Mouse (Mus musculus) gastrocnemius, postnatal 36 days (tissue): ENCODE results near the gene Lin52. TPM values are rescaled to one million over a fixed set of nuclear protein-coding genes. Genes with fewer than 3 reads are reported as not detected.

Experiments used
- DNase-seq, 2 experiments: peaks; one replicate each; pipeline ENCODE4 v3.0.0; 2022
- intact Hi-C: fragments of 180-260 bp; cut with DNase I; formaldehyde crosslinking; loops from one replicate; pipeline ENCODE4 v1.15.1; 2025
- long read RNA-seq, 2 experiments: library from polyadenylated mRNA; stranded (forward); transcript quantifications; one replicate each; pipeline ENCODE4 v2.0.0; 2021
- total RNA-seq, 2 experiments: library from RNA; stranded (reverse); gene quantifications; 2 replicates each; pipeline ENCODE4 v1.2.3; 2021

The Lin52 gene
- total RNA-seq = 10 to 100 TPM in 1 of 2 experiments, 1 to 10 TPM in 1; 6.2 to 10.2 TPM
- long read RNA-seq, experiment 1, transcript Lin52-201 (6 exons, 2,270 nt) = major isoform, 6 of 9 reads
- long read RNA-seq, experiment 1, partial matches to known transcripts = 0 of 9 reads
- long read RNA-seq, experiment 1, other reads (novel, unspliced or antisense) = 3 of 9 reads
- long read RNA-seq, experiment 2, transcript Lin52-201 (6 exons, 2,270 nt) = major isoform, 12 of 24 reads
- long read RNA-seq, experiment 2, partial matches to known transcripts = 1 of 24 reads
- long read RNA-seq, experiment 2, other reads (novel, unspliced or antisense) = 11 of 24 reads

GRCm38 (mm10) chr12:84450718-84451646 lies at the start of gene Lin52, which contains the start of gene Aldh6a1:
Lin52 (plus strand) TSS chr12:84451422.
Aldh6a1 (minus strand) TSS chr12:84451004.
- intact Hi-C loops = loop anchor here (5.0 kb wide), 1 partner anchor 34 kb away; the partner anchor contains the start of gene Rnf113a2
- DNase-seq = peak; percentile 90 to 95

DNA sequence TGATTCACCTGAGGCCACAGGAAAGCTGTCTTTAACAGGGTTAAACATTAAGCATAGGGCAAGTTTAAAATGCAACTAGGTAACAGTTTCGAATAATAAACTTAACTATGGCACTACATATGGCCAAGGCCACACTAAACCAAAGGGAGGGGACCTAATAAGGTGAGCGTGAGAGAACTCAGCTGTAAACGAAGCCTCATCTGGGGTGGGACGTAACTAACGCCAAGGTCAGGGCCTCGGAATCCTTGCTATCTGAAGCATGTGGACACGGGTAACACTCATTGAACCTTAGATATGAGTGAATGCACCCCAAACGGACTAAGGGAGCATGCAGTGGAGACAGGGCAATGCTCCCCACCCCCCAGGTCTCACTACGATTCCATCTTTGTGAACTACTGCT lies 48.3 kb upstream of the Lin52 start:
- intact Hi-C loops = no loop called here
- no peak for DNase-seq

DNA sequence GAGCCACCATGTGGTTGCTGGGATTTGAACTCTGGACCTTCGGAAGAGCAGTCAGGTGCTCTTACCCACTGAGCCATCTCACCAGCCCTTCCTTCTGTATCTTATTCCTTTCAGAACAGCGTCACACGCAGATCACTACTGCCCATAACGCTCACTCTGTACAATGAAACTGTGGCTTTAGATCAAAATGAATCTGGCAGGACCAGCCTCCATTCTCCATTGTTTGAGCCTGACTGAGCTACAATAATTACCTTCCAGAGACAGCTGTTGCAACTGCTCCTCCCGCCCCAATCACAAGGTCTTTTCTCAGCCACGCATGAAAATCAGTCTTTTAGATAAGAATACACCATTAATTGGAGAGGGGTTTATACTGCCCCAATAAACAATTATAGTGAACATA lies 46.7 kb upstream of the Lin52 start:
- intact Hi-C loops = no loop called here
- DNase-seq = no peak

DNA sequence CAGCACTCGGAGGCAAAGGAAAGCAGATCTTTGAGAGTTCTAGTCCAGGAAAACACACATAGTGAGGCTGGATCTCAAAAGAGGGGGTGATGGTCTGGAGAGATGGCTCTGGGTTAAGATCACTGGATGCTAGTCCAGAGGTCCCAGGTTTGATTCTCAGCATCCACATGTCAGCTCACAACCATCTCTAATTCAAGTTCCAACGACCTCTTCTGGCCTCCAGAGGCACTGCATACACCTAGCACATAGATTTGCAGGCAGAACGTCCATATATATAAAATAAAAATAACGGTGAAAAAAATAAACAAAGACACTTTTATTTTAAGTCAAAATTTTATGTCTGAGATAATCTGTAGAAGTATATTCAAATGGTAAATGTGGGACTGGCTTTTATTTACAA lies 44.0 kb upstream of the Lin52 start:
- intact Hi-C loops = no loop called here
- no peak for DNase-seq

DNA sequence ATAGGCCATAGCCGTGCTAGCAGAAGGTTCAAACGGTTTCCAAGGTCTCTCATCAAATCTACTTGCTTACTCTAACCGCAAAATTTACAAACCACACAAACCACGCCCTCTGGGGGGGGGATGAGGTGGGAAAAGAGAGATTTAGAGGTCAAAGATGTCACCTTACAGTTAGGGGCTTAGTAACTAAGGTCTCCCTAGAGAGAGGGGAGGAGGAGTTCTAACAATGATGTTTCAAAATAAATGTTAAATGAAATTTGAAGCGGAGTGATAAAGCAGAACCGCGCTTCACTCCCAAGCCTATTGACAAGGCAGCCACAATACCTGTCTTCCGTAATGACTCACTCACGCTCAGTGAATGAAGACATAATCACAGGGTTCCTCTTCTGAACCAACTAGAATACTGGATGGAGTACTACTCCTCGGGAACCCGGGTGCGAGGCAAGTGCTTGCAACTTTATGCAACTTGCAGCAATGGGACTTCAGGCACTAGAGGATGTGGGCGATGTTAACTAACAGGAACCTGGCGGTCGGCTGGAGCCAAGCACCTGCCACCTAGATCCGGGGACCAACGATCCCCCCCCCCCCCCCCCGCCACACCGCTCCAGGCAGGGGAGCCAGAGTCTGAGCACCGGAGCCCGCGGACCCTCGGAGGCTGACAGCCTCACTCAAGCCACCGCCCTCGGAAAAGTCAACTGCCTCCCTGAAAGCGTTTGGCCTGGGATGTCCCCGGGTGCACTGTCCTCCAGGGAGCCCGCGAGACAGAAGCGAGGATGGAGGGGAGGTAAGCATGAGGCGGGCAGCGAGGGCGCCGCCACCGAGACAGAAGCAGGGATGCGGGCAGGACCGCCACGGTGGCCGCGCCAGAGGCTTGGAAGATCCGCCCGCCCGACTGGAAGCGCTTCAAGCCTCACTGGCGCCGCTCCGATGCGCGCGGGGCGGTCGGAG lies 43.1 kb upstream of the Lin52 start:
- intact Hi-C loops = no loop called here
- DNase-seq = no peak

- peak; percentile 85 to 86 for DNase-seq
- intact Hi-C loops = no loop called here
Observed at GRCm38 (mm10) chr12:84408819-84409507, 42.3 kb upstream of the Lin52 start, which contains the start of the genes Entpd5 and Bbof1. Entpd5 (minus strand) TSS chr12:84409029. Bbof1 (plus strand) TSS chr12:84409071.

- intact Hi-C loops = loop anchor here (5.0 kb wide), 1 partner anchor 35 kb away; the partner anchor contains the start of genes Aldh6a1 and Lin52
- DNase-seq = peak; percentile 65 to 71
Observed at GRCm38 (mm10) chr12:84416834-84417604, 34.2 kb upstream of the Lin52 start, which contains the start of gene Rnf113a2. Rnf113a2 (plus strand) TSS chr12:84417196.

GRCm38 (mm10) chr12:84417605-84417922 lies 33.7 kb upstream of the Lin52 start:
- intact Hi-C loops = loop anchor here (5.0 kb wide), 1 partner anchor 35 kb away; the partner anchor contains the start of genes Aldh6a1 and Lin52
- DNase-seq = no peak

DNA sequence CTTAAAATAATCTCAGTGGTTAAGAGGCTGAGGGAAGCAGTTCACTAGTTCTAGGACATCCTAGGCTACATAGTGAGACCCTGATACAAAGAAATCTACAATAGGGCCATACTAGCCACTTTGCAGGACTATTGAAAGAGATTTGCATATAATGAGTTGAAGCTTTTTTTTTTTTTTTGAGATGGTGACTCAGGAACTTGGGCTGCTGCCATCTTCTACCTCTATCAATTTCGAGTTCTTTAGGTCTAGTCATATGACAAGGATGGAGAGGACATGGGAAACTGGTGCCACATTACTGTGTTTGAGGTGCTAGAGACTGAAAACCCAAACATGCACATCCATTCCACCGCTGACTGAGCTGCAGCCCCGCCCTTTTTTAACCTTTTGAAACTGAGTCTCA lies 27.2 kb upstream of the Lin52 start:
- intact Hi-C loops = no loop called here

GRCm38 (mm10) chr12:84429825-84430224 lies 21.4 kb upstream of the Lin52 start:
- intact Hi-C loops = no loop called here
- DNase-seq = no peak

More for the DNA sequence above, 27.2 kb upstream of the Lin52 start:
- DNase-seq = no peak

GRCm38 (mm10) chr12:84438697-84439096 lies 12.5 kb upstream of the Lin52 start:
- DNase-seq = no peak
- intact Hi-C loops = no loop called here

GRCm38 (mm10) chr12:84442526-84442925 lies 8.7 kb upstream of the Lin52 start:
- no peak for DNase-seq
- intact Hi-C loops = no loop called here

DNA sequence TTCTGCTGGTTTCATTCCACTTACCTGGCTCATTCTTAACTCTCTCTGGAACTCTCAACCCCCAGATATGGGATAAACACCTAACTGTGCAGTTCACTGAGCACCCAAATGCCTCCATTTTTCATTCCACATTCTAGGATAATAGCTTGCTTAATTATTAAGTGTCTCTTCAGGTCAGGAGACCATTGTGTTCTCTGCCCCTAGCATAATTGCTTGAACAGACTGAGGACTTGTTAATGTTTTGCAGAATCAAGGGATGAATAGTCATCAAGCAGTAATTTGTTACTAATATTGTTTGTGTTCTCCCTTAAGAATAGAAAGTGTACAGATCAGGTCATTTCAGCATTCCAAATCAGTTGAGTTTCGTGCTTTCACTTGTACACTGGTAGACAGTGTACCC lies 3.8 kb upstream of the Lin52 start:
- intact Hi-C loops = no loop called here
- DNase-seq = no peak

DNA sequence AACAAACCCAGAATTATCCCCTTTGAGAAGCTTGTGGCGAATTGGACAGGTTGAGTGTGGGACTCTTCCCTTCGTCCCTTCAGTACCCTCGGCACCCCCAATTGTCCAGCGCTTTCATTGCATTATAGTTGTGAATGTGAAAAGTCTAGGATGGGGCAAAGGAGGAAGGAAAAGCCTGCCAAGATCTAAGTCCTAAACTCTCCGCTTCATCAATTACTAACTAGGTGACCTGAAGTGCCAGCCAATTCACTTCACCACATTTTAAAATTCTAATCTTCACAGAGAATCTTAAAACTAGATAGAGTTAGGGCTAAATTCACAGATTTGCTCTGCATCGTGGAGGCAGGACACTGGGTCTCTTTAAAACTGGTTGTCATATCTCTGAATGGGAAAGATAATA lies 3.0 kb upstream of the Lin52 start:
- intact Hi-C loops = no loop called here
- DNase-seq = no peak

DNA sequence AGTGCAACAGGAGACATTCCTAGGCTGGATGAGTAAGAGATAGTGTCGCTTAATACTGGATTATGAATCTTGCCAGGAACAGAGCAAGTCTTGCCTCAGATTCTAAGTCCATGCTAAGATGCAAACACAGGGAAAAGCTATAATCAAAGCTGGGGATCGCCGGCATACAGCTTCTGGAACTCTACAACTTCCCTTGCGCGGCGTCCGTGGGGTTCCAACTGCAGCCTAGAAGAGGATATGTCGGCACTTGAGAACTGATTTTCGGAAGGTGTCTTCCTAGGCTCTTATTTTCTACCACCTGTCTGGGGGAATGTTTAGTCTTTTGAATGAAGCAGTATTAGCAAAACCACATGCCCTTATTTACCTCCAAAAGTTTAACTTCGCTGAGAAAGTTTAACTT lies 1.3 kb upstream of the Lin52 start:
- DNase-seq = no peak
- intact Hi-C loops = loop anchor here (5.0 kb wide), 1 partner anchor 33 kb away; the partner anchor contains the start of gene Rnf113a2

DNA sequence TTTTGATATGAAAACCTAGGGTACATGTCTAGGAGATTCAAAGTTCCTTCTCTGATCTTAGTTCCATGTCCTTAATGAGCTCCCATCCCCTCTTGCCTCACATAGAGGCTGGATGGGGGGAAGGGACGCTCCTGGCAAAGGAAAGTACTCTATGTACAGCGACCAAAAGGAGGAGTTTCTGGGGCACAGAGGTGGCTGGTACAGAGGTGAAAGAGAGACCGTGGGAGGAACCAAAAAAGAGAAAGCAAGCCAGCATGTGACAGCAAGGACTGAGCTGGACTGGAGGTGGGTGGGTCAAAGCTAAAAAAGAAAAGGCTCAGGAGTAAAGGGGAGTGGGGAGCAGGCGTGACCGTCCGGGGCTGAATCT lies 888 bp upstream of the Lin52 start:
- intact Hi-C loops = loop anchor here (5.0 kb wide), 1 partner anchor 33 kb away; the partner anchor contains the start of gene Rnf113a2
- DNase-seq = peak in 1 of 2 experiments; percentile 11

DNA sequence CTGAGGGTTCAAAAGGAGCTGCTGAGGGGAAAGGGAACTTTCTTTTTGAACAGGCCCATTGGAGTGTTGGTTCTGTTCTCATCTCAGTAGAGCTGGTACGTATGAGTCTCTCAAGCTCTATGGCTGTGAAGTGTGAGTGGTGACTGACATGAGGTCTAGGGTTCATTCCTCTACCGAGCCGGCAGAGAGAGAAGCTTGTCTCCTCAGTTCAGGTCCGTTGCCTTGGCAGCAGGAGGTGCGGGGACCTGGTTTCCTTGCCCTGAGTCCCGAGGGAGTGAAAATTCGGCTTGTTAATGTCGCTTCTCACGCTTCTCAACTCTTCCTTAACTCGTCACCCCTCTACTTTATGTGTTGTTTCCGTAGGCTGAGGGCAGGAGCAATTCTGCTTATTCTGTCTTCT lies 579 bp downstream of the Lin52 start:
- intact Hi-C loops = loop anchor here (5.0 kb wide), 1 partner anchor 34 kb away; the partner anchor contains the start of gene Rnf113a2
- peak in 1 of 2 experiments; percentile 15 for DNase-seq

- no peak for DNase-seq
- intact Hi-C loops = no loop called here
Observed at GRCm38 (mm10) chr12:84456911-84457310, 5.7 kb downstream of the Lin52 start.

DNA sequence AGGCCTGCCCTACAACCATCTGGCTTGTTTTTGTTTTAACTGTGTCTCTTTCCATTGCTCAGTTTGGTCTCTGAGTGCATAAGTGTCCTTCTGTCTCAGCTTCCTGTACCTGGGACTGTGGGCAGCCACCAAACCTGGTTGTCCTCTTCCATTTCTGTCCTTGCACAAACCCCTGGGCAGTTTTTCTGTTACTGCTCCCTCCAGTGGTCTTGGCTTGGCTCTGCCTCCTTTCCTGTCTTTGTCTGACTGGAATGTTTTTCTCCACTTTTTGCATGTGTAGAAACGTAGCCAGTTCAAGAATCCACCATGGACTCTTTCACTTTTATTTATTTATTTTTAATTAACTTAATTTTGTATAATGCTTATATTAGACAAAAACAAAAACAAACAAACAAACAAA lies 8.6 kb downstream of the Lin52 start:
- no peak for DNase-seq
- intact Hi-C loops = no loop called here
